Mouse (Mus musculus) neural tube, embryonic 15.5 days (tissue): ENCODE data around the gene Treh. TPM values are rescaled to one million over a fixed set of nuclear protein-coding genes. Genes with fewer than 3 reads are reported as not detected.

Source experiments
- ATAC-seq: fragments of 200-750 bp; cut with Nextera tagmentation; 2 replicates; pipeline ENCODE4 v1.8.0; 2017; ENCODE audit warnings: mild to moderate bottlenecking, moderate TSS enrichment, moderate library complexity; ENCODE audit not compliant: low FRiP score
- H3K27ac ChIP-seq: fragments of 300-500 bp; sonication (generic); replicated peaks from 2 replicates; pipeline ENCODE4 v1.5.1; 2015; ENCODE audit warnings: mild to moderate bottlenecking, inconsistent platforms
- H3K27me3 ChIP-seq: fragments of 300-500 bp; sonication (generic); replicated peaks from 2 replicates; pipeline ENCODE4 v1.6.1; 2015; ENCODE audit warnings: inconsistent platforms
- H3K36me3 ChIP-seq: fragments of 300-500 bp; sonication (generic); 2 replicates; pipeline ENCODE4 v1.6.1; 2015; ENCODE audit warnings: inconsistent platforms
- H3K4me1 ChIP-seq: fragments of 300-500 bp; sonication (generic); 2 replicates; pipeline ENCODE4 v1.6.1; 2015; ENCODE audit warnings: inconsistent platforms
- H3K4me2 ChIP-seq: fragments of 300-500 bp; sonication (generic); 2 replicates; pipeline ENCODE4 v1.6.1; 2015; ENCODE audit warnings: inconsistent platforms, mild to moderate bottlenecking, moderate library complexity
- H3K4me3 ChIP-seq: fragments of 300-500 bp; sonication (generic); replicated peaks from 2 replicates; pipeline ENCODE4 v1.5.1; 2015; ENCODE audit warnings: mild to moderate bottlenecking, inconsistent platforms
- H3K9ac ChIP-seq: fragments of 300-500 bp; sonication (generic); replicated peaks from 2 replicates; pipeline ENCODE4 v1.6.1; 2015; ENCODE audit warnings: mild to moderate bottlenecking, inconsistent platforms
- H3K9me3 ChIP-seq: fragments of 300-500 bp; sonication (generic); replicated peaks from 2 replicates; pipeline ENCODE4 v1.6.1; 2016; ENCODE audit warnings: inconsistent platforms
- WGBS: fragments of 180-500 bp; shearing (Covaris S2); methylation state at CpG from one replicate; pipeline ENCODE4 v1.1.7; 2015; ENCODE audit warnings: mixed read lengths; 5-methylcytosine and 5-hydroxymethylcytosine counted together
- polyA plus RNA-seq: library from polyadenylated mRNA; unstranded; fragments of >200 nt; fragmentation: Nextera tagmentation; extraction: Ambion mirVana; gene quantifications from 2 replicates; pipeline ENCODE4 v1.2.1, GENCODE M21; 2015

The Treh gene
- polyA plus RNA-seq, 1 experiment from 2014 or later, result not detected

- Histone ChIP-seq H3K9ac (no peak overlapping the region), H3K4me1 (no peaks in the 10 kb centered on the region), H3K4me2 (no peak overlapping the region), H3K27me3 (no peaks in the 10 kb centered on the region), H3K4me3 (no peak overlapping the region), H3K36me3 (no peaks in the 10 kb centered on the region), H3K9me3 (no peaks in the 10 kb centered on the region), H3K27ac (no peak overlapping the region)
- 93% methylated on average over 6 of the region's 6 CpGs for WGBS
- no peak for ATAC-seq
Measured at GRCm38 (mm10) chr9:44646366-44646765, 26.7 kb upstream of the Treh start.

- no peaks in the 10 kb centered on the region for H3K9me3 ChIP-seq
- no peak overlapping the region for H3K4me2 ChIP-seq
- H3K36me3 ChIP-seq, result no peaks in the 10 kb centered on the region
- 93% methylated on average over 8 of the region's 8 CpGs for WGBS
- H3K4me3 ChIP-seq, result no peak overlapping the region
- no peaks in the 10 kb centered on the region for H3K27me3 ChIP-seq
- H3K27ac ChIP-seq, result no peak overlapping the region
- H3K4me1 ChIP-seq, result no peaks in the 10 kb centered on the region
- no peak for ATAC-seq
- no peak overlapping the region for H3K9ac ChIP-seq
Measured at GRCm38 (mm10) chr9:44647026-44647425, 26.0 kb upstream of the Treh start.

- 78% methylated on average over 4 of the region's 4 CpGs for WGBS
- H3K9ac ChIP-seq, result no peak overlapping the region
- no peaks in the 10 kb centered on the region for H3K27me3 ChIP-seq
- H3K36me3 ChIP-seq, result no peaks in the 10 kb centered on the region
- H3K4me3 ChIP-seq, result no peak overlapping the region
- no peak for ATAC-seq
- H3K27ac ChIP-seq, result no peak overlapping the region
- no peaks in the 10 kb centered on the region for H3K9me3 ChIP-seq
- no peak overlapping the region for H3K4me2 ChIP-seq
- H3K4me1 ChIP-seq, result no peaks in the 10 kb centered on the region
Measured at GRCm38 (mm10) chr9:44647656-44648055, 25.4 kb upstream of the Treh start.

GRCm38 (mm10) chr9:44648881-44649281, 24.2 kb upstream of the Treh start:
- no peak for ATAC-seq
- Histone ChIP-seq H3K36me3 (no peaks in the 10 kb centered on the region), H3K4me1 (no peaks in the 10 kb centered on the region), H3K27me3 (no peaks in the 10 kb centered on the region), H3K9ac (no peak overlapping the region), H3K4me2 (no peak overlapping the region), H3K4me3 (no peak overlapping the region), H3K9me3 (no peaks in the 10 kb centered on the region), H3K27ac (no peak overlapping the region)
- 86% methylated on average over 7 of the region's 7 CpGs for WGBS

- ATAC-seq, result peak; percentile 75; the same call in 1 of the 2 replicates
- Histone ChIP-seq H3K4me2 (no peak overlapping the region), H3K27me3 (no peaks in the 10 kb centered on the region)
Measured at GRCm38 (mm10) chr9:44652027-44652426, 21.0 kb upstream of the Treh start.

GRCm38 (mm10) chr9:44653896-44654295, 19.1 kb upstream of the Treh start:
- Histone ChIP-seq H3K36me3 (no peaks in the 10 kb centered on the region), H3K27me3 (no peaks in the 10 kb centered on the region), H3K9ac (no peak overlapping the region), H3K4me3 (no peak overlapping the region), H3K27ac (no peak overlapping the region), H3K4me1 (peaks cover 5% of the 10 kb centered on the region), H3K4me2 (no peak overlapping the region), H3K9me3 (no peaks in the 10 kb centered on the region)
- ATAC-seq, result no peak
- 73% methylated on average over 4 of the region's 4 CpGs for WGBS

More at GRCm38 (mm10) chr9:44652027-44652426, 21.0 kb upstream of the Treh start:
- no peak overlapping the region for H3K27ac ChIP-seq
- H3K9me3 ChIP-seq, result no peaks in the 10 kb centered on the region
- no peaks in the 10 kb centered on the region for H3K36me3 ChIP-seq
- WGBS, result 12% methylated on average over 8 of the region's 8 CpGs
- no peak overlapping the region for H3K9ac ChIP-seq
- peaks cover 5% of the 10 kb centered on the region for H3K4me1 ChIP-seq
- no peak overlapping the region for H3K4me3 ChIP-seq

- no peak overlapping the region; the same call in 1 of the 2 replicates for H3K27ac ChIP-seq
- peaks cover 5% of the 10 kb centered on the region for H3K4me1 ChIP-seq
- H3K36me3 ChIP-seq, result no peaks in the 10 kb centered on the region
- no peaks in the 10 kb centered on the region for H3K9me3 ChIP-seq
- no peak overlapping the region for H3K4me3 ChIP-seq
- H3K4me2 ChIP-seq, result peak overlapping the region; percentile 44
- 29% methylated on average over 26 of the region's 26 CpGs for WGBS
- H3K9ac ChIP-seq, result no peak overlapping the region
- ATAC-seq, result no peak; the same call in 1 of the 2 replicates
- H3K27me3 ChIP-seq, result no peaks in the 10 kb centered on the region
Measured at GRCm38 (mm10) chr9:44655098-44656066, 17.7 kb upstream of the Treh start.

- no peak overlapping the region for H3K4me3 ChIP-seq
- no peak overlapping the region for H3K9ac ChIP-seq
- ATAC-seq, result no peak
- no peaks in the 10 kb centered on the region for H3K4me1 ChIP-seq
- H3K27ac ChIP-seq, result no peak overlapping the region
- no peaks in the 10 kb centered on the region for H3K27me3 ChIP-seq
- WGBS, result 89% methylated on average over 6 of the region's 6 CpGs
- H3K4me2 ChIP-seq, result no peak overlapping the region
- H3K36me3 ChIP-seq, result no peaks in the 10 kb centered on the region
- no peaks in the 10 kb centered on the region for H3K9me3 ChIP-seq
Measured at GRCm38 (mm10) chr9:44663706-44664105, 9.3 kb upstream of the Treh start.

GRCm38 (mm10) chr9:44671416-44671815, 1.6 kb upstream of the Treh start:
- H3K9ac ChIP-seq, result no peak overlapping the region
- no peak for ATAC-seq
- no peaks in the 10 kb centered on the region for H3K9me3 ChIP-seq
- no peak overlapping the region for H3K4me2 ChIP-seq
- H3K4me1 ChIP-seq, result no peaks in the 10 kb centered on the region
- WGBS, result 93% methylated on average over 5 of the region's 5 CpGs
- no peak overlapping the region for H3K27ac ChIP-seq
- no peaks in the 10 kb centered on the region for H3K27me3 ChIP-seq
- no peaks in the 10 kb centered on the region for H3K36me3 ChIP-seq
- H3K4me3 ChIP-seq, result no peak overlapping the region

GRCm38 (mm10) chr9:44672291-44672865, 655 bp upstream of the Treh start:
- Histone ChIP-seq H3K9me3 (no peaks in the 10 kb centered on the region), H3K4me1 (no peaks in the 10 kb centered on the region), H3K4me2 (no peak overlapping the region), H3K27ac (no peak overlapping the region), H3K27me3 (no peaks in the 10 kb centered on the region), H3K4me3 (no peak overlapping the region), H3K36me3 (no peaks in the 10 kb centered on the region), H3K9ac (no peak overlapping the region)
- ATAC-seq, result no peak
- WGBS, result 75% methylated on average over 2 of the region's 2 CpGs

- Histone ChIP-seq H3K4me1 (no peaks in the 10 kb centered on the region), H3K27me3 (no peaks in the 10 kb centered on the region), H3K9me3 (no peaks in the 10 kb centered on the region), H3K36me3 (no peaks in the 10 kb centered on the region), H3K27ac (no peak overlapping the region), H3K4me3 (no peak overlapping the region), H3K4me2 (no peak overlapping the region), H3K9ac (no peak overlapping the region)
- ATAC-seq, result no peak
- WGBS, result 90% methylated on average over 2 of the region's 2 CpGs
Measured at GRCm38 (mm10) chr9:44678288-44678871, 5.3 kb downstream of the Treh start.

GRCm38 (mm10) chr9:44679565-44679964, 6.5 kb downstream of the Treh start:
- Histone ChIP-seq H3K27me3 (no peaks in the 10 kb centered on the region), H3K4me1 (no peaks in the 10 kb centered on the region), H3K36me3 (no peaks in the 10 kb centered on the region), H3K4me3 (no peak overlapping the region), H3K9ac (no peak overlapping the region), H3K4me2 (no peak overlapping the region), H3K9me3 (no peaks in the 10 kb centered on the region), H3K27ac (no peak overlapping the region)
- WGBS, result 50% methylated on average over 5 of the region's 5 CpGs
- ATAC-seq, result no peak
